Mouse (Mus musculus) neural tube, embryonic 14.5 days (tissue): ENCODE measurements around the gene Gfy. TPM values are rescaled to one million over a fixed set of nuclear protein-coding genes. Genes with fewer than 3 reads are reported as not detected.

Source experiments
- ATAC-seq: fragments of 200-750 bp; cut with Nextera tagmentation; 2 replicates; pipeline ENCODE4 v1.8.0; 2017; ENCODE audit warnings: low read depth, mild to moderate bottlenecking, moderate TSS enrichment, moderate library complexity
- H3K27ac ChIP-seq: fragments of 300-500 bp; sonication (generic); 2 replicates; pipeline ENCODE4 v1.5.1; 2014; ENCODE audit warnings: low read depth, mild to moderate bottlenecking, control low read depth, low read length, moderate library complexity, mixed read lengths
- H3K27me3 ChIP-seq: fragments of 300-500 bp; sonication (generic); 2 replicates; pipeline ENCODE4 v1.6.1; 2014; ENCODE audit warnings: low read length; ENCODE audit not compliant: control insufficient read depth, insufficient read depth
- H3K36me3 ChIP-seq: fragments of 300-500 bp; sonication (generic); 2 replicates; pipeline ENCODE4 v1.6.1; 2014; ENCODE audit warnings: low read length, mixed read lengths; ENCODE audit not compliant: control insufficient read depth, insufficient read depth
- H3K4me1 ChIP-seq: fragments of 300-500 bp; sonication (generic); 2 replicates; pipeline ENCODE4 v1.6.1; 2014; ENCODE audit warnings: low read length; ENCODE audit not compliant: control insufficient read depth, insufficient read depth
- H3K4me2 ChIP-seq: fragments of 300-500 bp; sonication (generic); 2 replicates; pipeline ENCODE4 v1.6.1; 2014; ENCODE audit warnings: mild to moderate bottlenecking, low read depth, low read length, control low read depth
- H3K4me3 ChIP-seq: fragments of 300-500 bp; sonication (generic); 2 replicates; pipeline ENCODE4 v1.5.1; 2014; ENCODE audit warnings: low read depth, low read length, control low read depth, mixed read lengths
- H3K9ac ChIP-seq: fragments of 300-500 bp; sonication (generic); replicated peaks from 2 replicates; pipeline ENCODE4 v1.6.1; 2014; ENCODE audit warnings: low read depth, mild to moderate bottlenecking, control low read depth, low read length, mixed read lengths
- H3K9me3 ChIP-seq: fragments of 300-500 bp; sonication (generic); 2 replicates; pipeline ENCODE4 v1.6.1; 2016; ENCODE audit warnings: low read length; ENCODE audit not compliant: control insufficient read depth
- WGBS: fragments of 180-500 bp; shearing (Covaris S2); extraction: QIAGEN DNeasy Blood & Tissue Kit; methylation state at CpG from one replicate; pipeline ENCODE4 v1.1.7; 2014; 5-methylcytosine and 5-hydroxymethylcytosine counted together
- microRNA-seq: library from miRNA; unstranded; fragments of <30 nt; microRNA quantifications from one replicate; pipeline ENCODE4, GENCODE M21; 2016
- polyA plus RNA-seq: library from polyadenylated mRNA; unstranded; fragments of >200 nt; fragmentation: Nextera tagmentation; extraction: Ambion mirVana; gene quantifications from 2 replicates; pipeline ENCODE4 v1.2.1, GENCODE M21; 2014

Gfy gene
- polyA plus RNA-seq, 1 experiment from 2014 or later: not detected

DNA sequence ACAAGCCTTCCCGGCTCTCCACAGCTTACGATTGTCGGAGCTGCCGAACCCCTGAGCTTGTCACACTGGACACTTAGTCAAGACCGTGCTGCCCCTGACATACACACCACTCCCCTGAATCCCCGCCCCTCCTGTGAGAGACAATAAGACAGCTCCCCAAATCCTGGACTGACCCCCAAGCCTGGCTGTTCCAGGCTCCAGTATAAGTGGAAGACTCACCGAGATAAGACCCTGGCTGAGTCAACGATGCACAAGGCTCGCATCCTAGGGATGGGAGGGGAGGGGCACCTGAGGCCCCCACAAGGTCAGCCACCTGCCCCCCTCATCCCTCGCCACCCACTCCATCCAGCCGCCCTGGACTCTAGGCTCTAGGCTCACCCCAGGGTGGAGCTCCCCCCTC, 47.5 kb downstream of the Gfy start:
- peaks cover 6% of the 10 kb centered on the region for H3K36me3 ChIP-seq

DNA sequence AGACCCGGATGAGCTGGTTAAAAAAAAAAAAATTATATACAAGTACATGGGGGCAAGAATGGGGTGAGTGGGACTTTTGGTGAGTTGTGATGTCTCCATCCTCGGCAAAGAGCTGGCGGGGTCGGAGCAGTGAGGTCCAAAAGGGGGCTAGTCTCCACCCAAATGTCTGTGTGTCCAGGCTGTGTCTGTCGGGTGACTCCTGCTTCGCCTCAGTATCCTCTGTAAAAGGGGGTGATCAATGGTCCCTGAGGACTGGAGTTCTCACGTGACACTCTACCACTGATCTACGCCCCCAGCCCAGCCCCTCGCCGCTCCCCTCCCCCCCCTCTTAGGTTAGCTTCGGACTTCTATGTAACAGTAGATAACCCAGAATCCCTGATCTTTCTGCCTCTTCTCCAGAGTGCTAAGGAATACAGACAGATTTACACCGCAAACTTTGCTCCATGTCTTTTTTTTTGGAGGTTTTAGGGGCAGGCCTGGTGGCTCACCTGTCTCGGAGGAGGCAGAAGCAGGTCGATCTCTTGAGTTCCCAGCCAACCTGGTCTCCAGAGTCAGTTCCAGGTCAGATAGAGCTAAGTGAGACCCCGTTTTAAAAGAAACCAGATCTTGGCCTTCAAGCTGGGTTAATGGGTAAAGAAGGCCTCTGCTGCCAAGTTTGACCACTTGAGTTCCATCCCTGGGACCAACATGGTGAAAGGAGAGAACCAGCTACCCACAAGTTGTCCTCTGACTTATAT, 49.4 kb downstream of the Gfy start:
- WGBS: 53% methylated on average over 15 of the region's 15 CpGs
- no peaks in the 10 kb centered on the region; the same call in 1 of the 2 replicates for H3K27me3 ChIP-seq
- ATAC-seq: no peak
- H3K36me3 ChIP-seq: peaks cover 25% of the 10 kb centered on the region
- H3K4me2 ChIP-seq: peak overlapping the region; percentile 50
- H3K9ac ChIP-seq: no peak overlapping the region
- peak overlapping the region; percentile 35 for H3K4me3 ChIP-seq
- H3K27ac ChIP-seq: peak overlapping the region; percentile 92; the same call in 1 of the 2 replicates
- no peaks in the 10 kb centered on the region for H3K9me3 ChIP-seq
- peaks cover 15% of the 10 kb centered on the region for H3K4me1 ChIP-seq

More for the DNA sequence above, 47.5 kb downstream of the Gfy start:
- Histone ChIP-seq H3K27me3 (no peaks in the 10 kb centered on the region; the same call in 1 of the 2 replicates), H3K4me1 (peaks cover 7% of the 10 kb centered on the region), H3K27ac (no peak overlapping the region), H3K4me3 (no peak overlapping the region), H3K9ac (no peak overlapping the region), H3K9me3 (no peaks in the 10 kb centered on the region), H3K4me2 (no peak overlapping the region)
- 81% methylated on average over 11 of the region's 11 CpGs for WGBS
- no peak for ATAC-seq

DNA sequence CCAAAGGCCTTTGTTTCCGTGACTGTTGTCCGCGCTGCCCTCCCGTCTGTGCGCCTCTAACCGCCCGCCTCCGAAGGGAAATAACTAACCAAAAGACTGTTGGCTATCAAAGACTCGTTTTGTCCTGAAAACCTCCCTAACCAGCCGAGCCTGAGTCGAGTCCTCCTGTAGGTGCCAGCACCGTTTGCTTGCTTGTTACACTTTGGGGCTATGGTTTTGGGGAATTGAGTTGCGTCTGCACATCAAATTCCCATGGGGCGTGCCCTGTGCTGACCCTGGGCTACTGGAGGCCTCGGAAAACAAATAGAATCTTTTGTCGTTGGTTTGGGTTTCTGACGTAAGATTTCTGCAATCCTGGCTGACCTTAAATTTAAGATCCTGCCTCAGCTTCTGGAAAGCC, 50.1 kb downstream of the Gfy start:
- Histone ChIP-seq H3K4me3 (peak overlapping the region; percentile 35), H3K27me3 (no peaks in the 10 kb centered on the region; the same call in 1 of the 2 replicates), H3K4me2 (peak overlapping the region; percentile 50), H3K4me1 (peaks cover 18% of the 10 kb centered on the region), H3K27ac (peak overlapping the region; percentile 92), H3K9ac (peak overlapping the region; percentile 51), H3K9me3 (no peaks in the 10 kb centered on the region), H3K36me3 (peaks cover 25% of the 10 kb centered on the region)
- no peak for ATAC-seq
- under 1% methylated on average over 17 of the region's 17 CpGs for WGBS

DNA sequence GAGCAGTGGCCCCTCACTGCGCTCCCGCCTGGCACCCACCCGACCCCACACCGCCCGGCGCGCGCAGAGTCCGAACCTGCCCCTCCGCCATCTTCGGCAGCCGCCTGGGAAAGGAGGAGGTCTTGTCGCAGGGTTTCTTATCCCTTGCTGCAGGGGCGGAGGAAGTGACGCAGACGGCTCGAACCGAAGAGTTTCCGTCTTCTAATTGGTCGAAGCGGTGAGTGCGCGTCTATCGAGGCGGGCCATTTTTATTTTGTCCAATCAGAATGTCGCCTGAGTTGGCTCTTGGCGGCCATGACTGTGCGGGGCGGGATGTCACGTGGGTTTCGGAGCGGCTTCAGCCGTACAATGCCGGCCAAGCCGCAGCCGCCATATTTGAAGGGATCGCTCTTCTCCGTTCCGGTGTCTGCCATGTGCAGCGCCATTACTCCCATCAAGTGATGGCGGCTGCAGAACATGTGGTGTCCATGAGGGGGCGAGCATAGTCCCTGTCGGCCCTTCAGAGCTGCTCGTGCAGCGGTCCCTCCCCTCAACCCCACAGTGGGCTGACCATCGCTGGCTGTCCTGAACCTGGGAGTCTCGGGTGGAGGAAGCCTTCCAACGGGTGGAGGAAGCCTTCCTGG, 50.6 kb downstream of the Gfy start, which contains the start of gene Rpl13a:
Gene Rpl13a, minus strand, starts transcription at position 138 of the 623 bp plus-strand sequence.
- peaks cover 18% of the 10 kb centered on the region for H3K4me1 ChIP-seq
- peak within 1 kb of the TSS; percentile 97 for H3K9ac ChIP-seq
- H3K27ac ChIP-seq: peak within 1 kb of the TSS; percentile 92
- no peaks in the 10 kb centered on the region; the same call in 1 of the 2 replicates for H3K27me3 ChIP-seq
- WGBS: under 1% methylated on average over 48 of the region's 48 CpGs
- H3K36me3 ChIP-seq: peaks cover 25% of the 10 kb centered on the region
- H3K4me3 ChIP-seq: peak within 1 kb of the TSS; percentile 94
- H3K9me3 ChIP-seq: no peaks in the 10 kb centered on the region
- peak; percentile 92 for ATAC-seq
- H3K4me2 ChIP-seq: peak within 1 kb of the TSS; percentile 77

DNA sequence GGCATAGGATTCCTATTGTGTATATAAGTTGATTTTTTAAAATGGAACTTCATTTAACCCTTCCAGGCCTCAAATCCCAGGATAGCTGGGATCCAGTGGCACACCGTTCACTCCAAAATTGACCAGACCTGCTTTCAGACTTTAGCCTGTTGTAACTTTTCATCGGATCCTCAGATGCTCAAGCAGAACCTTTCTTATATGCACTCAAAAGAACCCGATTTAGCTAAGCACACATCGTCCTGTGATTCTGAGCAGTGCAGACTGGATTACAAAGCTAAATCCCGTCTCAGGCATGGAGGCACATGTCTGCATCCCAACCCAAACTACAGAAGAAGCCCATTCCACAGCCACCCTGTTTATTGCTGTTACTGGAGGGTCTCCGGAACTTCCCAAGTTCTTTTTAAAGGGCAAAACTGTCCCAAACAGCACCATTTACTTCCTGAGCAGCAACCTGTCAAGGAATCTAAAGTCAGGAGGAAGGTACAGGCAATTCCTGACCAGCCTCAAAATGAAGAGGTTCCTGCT, 51.6 kb downstream of the Gfy start:
- Histone ChIP-seq H3K27ac (peak overlapping the region; percentile 86), H3K9ac (peak overlapping the region; percentile 97), H3K4me3 (peak overlapping the region; percentile 94), H3K4me2 (peak overlapping the region; percentile 77), H3K4me1 (peaks cover 24% of the 10 kb centered on the region), H3K9me3 (no peaks in the 10 kb centered on the region), H3K27me3 (no peaks in the 10 kb centered on the region; the same call in 1 of the 2 replicates), H3K36me3 (peaks cover 27% of the 10 kb centered on the region)
- no peak for ATAC-seq
- WGBS: 1% methylated on average over 6 of the region's 6 CpGs

DNA sequence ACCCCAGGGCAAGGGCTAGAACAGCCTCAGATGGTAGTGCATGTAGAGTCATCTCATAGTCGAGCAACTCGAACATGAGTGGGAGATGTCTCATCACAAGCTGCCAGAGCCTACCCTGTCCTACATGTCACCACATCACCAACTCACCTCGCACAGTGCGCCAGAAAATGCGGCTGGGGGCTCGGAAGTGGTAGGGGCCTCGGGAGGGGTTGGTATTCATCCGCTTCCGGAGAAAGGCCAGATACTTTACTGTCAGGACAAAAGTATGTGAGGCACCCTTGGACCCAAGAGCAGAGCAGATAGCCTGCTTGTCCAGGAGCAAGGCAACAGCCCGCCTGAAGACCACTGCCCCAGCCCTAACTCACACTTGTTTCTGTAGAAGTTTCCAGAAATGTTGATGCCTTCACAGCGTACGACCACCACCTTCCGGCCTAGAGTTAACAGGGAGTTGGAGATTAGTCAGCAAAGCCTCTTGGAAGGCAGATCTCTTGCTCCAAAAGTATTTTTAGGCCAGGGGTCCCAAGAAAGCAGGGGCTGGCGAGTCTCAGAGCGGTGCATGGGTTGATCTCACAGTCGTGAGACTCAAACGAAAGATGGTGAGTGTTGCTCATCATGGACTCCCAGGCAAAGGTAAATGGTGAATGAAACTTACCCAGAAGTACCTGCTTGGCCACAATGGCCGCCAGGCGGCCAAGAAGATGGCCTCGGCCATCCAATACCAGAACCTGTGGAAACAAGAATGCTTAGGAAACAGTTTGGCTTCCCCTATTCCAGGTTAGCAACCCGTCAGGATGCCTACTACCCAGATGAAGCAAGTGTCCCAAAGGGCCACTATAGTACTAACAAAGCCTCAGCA, 52.3 kb downstream of the Gfy start:
- H3K36me3 ChIP-seq: peaks cover 33% of the 10 kb centered on the region
- peak overlapping the region; percentile 77 for H3K4me2 ChIP-seq
- H3K4me3 ChIP-seq: peak overlapping the region; percentile 94
- ATAC-seq: no peak
- no peaks in the 10 kb centered on the region for H3K9me3 ChIP-seq
- 52% methylated on average over 21 of the region's 21 CpGs for WGBS
- peaks cover 24% of the 10 kb centered on the region for H3K4me1 ChIP-seq
- H3K27ac ChIP-seq: peak overlapping the region; percentile 86; the same call in 1 of the 2 replicates
- peak overlapping the region; percentile 97 for H3K9ac ChIP-seq
- H3K27me3 ChIP-seq: no peaks in the 10 kb centered on the region; the same call in 1 of the 2 replicates

Small RNAs within 50 kb of the gene (microRNA-seq; reads per million reads assigned to microRNA genes)
- gene Mir5121 (10.5 reads per million, percentile 18 among the genes with 10 or more reads in this experiment), gene Mir7055 (not detected)

Other genes with a start within 250 kb of the Gfy start
- gene Tsks, start 236.4 kb downstream of the Gfy start, polyA plus RNA-seq: 0.11 and 0.19 TPM in 2 replicates
- gene Cpt1c, start 204.7 kb downstream of the Gfy start, polyA plus RNA-seq: 54.3 and 60.3 TPM in 2 replicates
- 189 and 206 TPM in 2 replicates for gene Prmt1, start 193.0 kb downstream of the Gfy start, polyA plus RNA-seq
- gene Irf3, start 181.9 kb downstream of the Gfy start, polyA plus RNA-seq: 53.8 and 60.2 TPM in 2 replicates
- gene Bcl2l12, start 180.9 kb downstream of the Gfy start, polyA plus RNA-seq: 6.4 and 9.5 TPM in 2 replicates
- gene Scaf1, start 163.2 kb downstream of the Gfy start, polyA plus RNA-seq: 61.6 and 68.6 TPM in 2 replicates
- 9.0 and 13.7 TPM in 2 replicates for gene Rras, start 161.6 kb downstream of the Gfy start, polyA plus RNA-seq
- 17.3 and 17.9 TPM in 2 replicates for gene Prr12, start 126.7 kb downstream of the Gfy start, polyA plus RNA-seq
- 65.4 and 67.3 TPM in 2 replicates for gene Nosip, start 117.1 kb downstream of the Gfy start, polyA plus RNA-seq
- 12.7 and 12.8 TPM in 2 replicates for gene Prrg2, start 116.9 kb downstream of the Gfy start, polyA plus RNA-seq
- 23.7 and 118 TPM in 2 replicates for gene Rcn3, start 87.3 kb downstream of the Gfy start, polyA plus RNA-seq
- gene Fcgrt, start 75.7 kb downstream of the Gfy start, polyA plus RNA-seq: 7.0 and 36.4 TPM in 2 replicates
- gene Rps11, start 55.1 kb downstream of the Gfy start, polyA plus RNA-seq: 781 and 868 TPM in 2 replicates
- gene Rpl13a, start 50.8 kb downstream of the Gfy start, polyA plus RNA-seq: 668 and 729 TPM in 2 replicates
- 0.33 TPM in 1 of 2 replicates, not detected in the other for gene Gm45713, start 43.3 kb downstream of the Gfy start, polyA plus RNA-seq
- 1.3 and 1.6 TPM in 2 replicates for gene Flt3l, start 43.1 kb downstream of the Gfy start, polyA plus RNA-seq
- gene Pih1d1, start 25.3 kb downstream of the Gfy start, polyA plus RNA-seq: 90.4 and 91.2 TPM in 2 replicates
- gene Aldh16a1, start 25.0 kb downstream of the Gfy start, polyA plus RNA-seq: 16.9 and 19.8 TPM in 2 replicates
- gene Slc17a7, start 15.6 kb downstream of the Gfy start, polyA plus RNA-seq: 0.71 TPM in 1 of 2 replicates, not detected in the other
- gene Pth2, start 1.4 kb upstream of the Gfy start, polyA plus RNA-seq: not detected in 2 replicates
- 0.15 and 0.50 TPM in 2 replicates for gene Ccdc155, start 25.3 kb upstream of the Gfy start, polyA plus RNA-seq
- 11.8 and 12.9 TPM in 2 replicates for gene Dkkl1, start 32.6 kb upstream of the Gfy start, polyA plus RNA-seq
- gene Tead2, start 36.2 kb upstream of the Gfy start, polyA plus RNA-seq: 24.5 and 39.9 TPM in 2 replicates
- gene Cd37, start 59.5 kb upstream of the Gfy start, polyA plus RNA-seq: 1.0 and 1.6 TPM in 2 replicates
- 0.75 and 0.99 TPM in 2 replicates for gene Slc6a16, start 61.5 kb upstream of the Gfy start, polyA plus RNA-seq
- gene Slc6a21, start 97.9 kb upstream of the Gfy start, polyA plus RNA-seq: not detected in 2 replicates
- gene Trpm4, start 154.2 kb upstream of the Gfy start, polyA plus RNA-seq: 9.1 and 10.9 TPM in 2 replicates
- gene Hrc, start 155.7 kb upstream of the Gfy start, polyA plus RNA-seq: 0.13 and 0.52 TPM in 2 replicates
- 28.4 and 30.4 TPM in 2 replicates for gene Ppfia3, start 187.4 kb upstream of the Gfy start, polyA plus RNA-seq
- 24.9 and 49.4 TPM in 2 replicates for gene Lin7b, start 191.0 kb upstream of the Gfy start, polyA plus RNA-seq
- 76.1 and 93.7 TPM in 2 replicates for gene Snrnp70, start 216.2 kb upstream of the Gfy start, polyA plus RNA-seq
- not detected in 2 replicates for gene Kcna7, start 226.1 kb upstream of the Gfy start, polyA plus RNA-seq
- gene Ntf5, start 234.1 kb upstream of the Gfy start, polyA plus RNA-seq: not detected in 2 replicates
- not detected in 2 replicates for gene Lhb, start 241.3 kb upstream of the Gfy start, polyA plus RNA-seq